Mouse (Mus musculus) stomach, adult 2 months (tissue): ENCODE data around the gene Prss21. TPM values are rescaled to one million over a fixed set of nuclear protein-coding genes. Genes with fewer than 3 reads are reported as not detected.

Experiments
- polyA plus RNA-seq: library from polyadenylated mRNA; depleted of rRNA; stranded (reverse); fragments of >200 nt; gene quantifications from 2 replicates; pipeline ENCODE4 v1.2.3, GENCODE M21; 2012; rRNA removed

The Prss21 gene
- polyA plus RNA-seq, result not detected in 2 replicates

GRCm38 (mm10) chr17:23867756-23868155 lies at the start of gene Prss21:
TSS of gene Prss21 (plus strand) at chr17:23868056.

GRCm38 (mm10) chr17:23829064-23829619 lies 38.7 kb upstream of the Prss21 start, which contains the start of gene Elob:
TSS of gene Elob (minus strand) at chr17:23829136.

GRCm38 (mm10) chr17:23836006-23836575 lies 31.8 kb upstream of the Prss21 start, which contains the start of gene Prss33:
TSS of gene Prss33 (minus strand) at chr17:23836056.

GRCm38 (mm10) chr17:23843812-23844273 lies 24.0 kb upstream of the Prss21 start, which contains the start of the genes Prss32 and Prss41:
TSS of gene Prss32 (plus strand) at chr17:23843855.
TSS of gene Prss41 (minus strand) at chr17:23844172.

GRCm38 (mm10) chr17:23880576-23880975 lies 12.7 kb downstream of the Prss21 start, which contains the start of the genes Dcpp1 and Dcpp2:
TSS of gene Dcpp1 (plus strand) at chr17:23880876.
TSS of gene Dcpp2 (plus strand) at chr17:23880880.

GRCm38 (mm10) chr17:23917158-23917557 lies 49.3 kb downstream of the Prss21 start, which contains the start of gene Dcpp3:
TSS of gene Dcpp3 (plus strand) at chr17:23917458.

Other genes starting within 250 kb of the Prss21 start
- 0.51 and 0.68 TPM in 2 replicates for gene Mmp25, start 222.8 kb upstream of the Prss21 start, polyA plus RNA-seq
- 11.4 and 11.9 TPM in 2 replicates for gene Bicdl2, start 207.6 kb upstream of the Prss21 start, polyA plus RNA-seq
- 586 and 660 TPM in 2 replicates for gene Hcfc1r1, start 194.5 kb upstream of the Prss21 start, polyA plus RNA-seq
- 11.5 and 15.7 TPM in 2 replicates for gene Thoc6, start 194.2 kb upstream of the Prss21 start, polyA plus RNA-seq
- gene Tnfrsf12a, start 190.6 kb upstream of the Prss21 start, polyA plus RNA-seq, result 20.9 and 37.2 TPM in 2 replicates
- gene Cldn6, start 188.8 kb upstream of the Prss21 start, polyA plus RNA-seq, result 0.08 and 0.19 TPM in 2 replicates
- not detected in 2 replicates for gene Cldn9, start 184.0 kb upstream of the Prss21 start, polyA plus RNA-seq
- not detected in 2 replicates for gene 1520401A03Rik, start 145.3 kb upstream of the Prss21 start, polyA plus RNA-seq
- 22.3 and 33.2 TPM in 2 replicates for gene Pkmyt1, start 141.7 kb upstream of the Prss21 start, polyA plus RNA-seq
- gene Paqr4, start 127.2 kb upstream of the Prss21 start, polyA plus RNA-seq, result 95.8 and 156 TPM in 2 replicates
- gene Kremen2, start 122.2 kb upstream of the Prss21 start, polyA plus RNA-seq, result 3.2 and 6.6 TPM in 2 replicates
- 11.7 and 13.7 TPM in 2 replicates for gene Flywch1, start 96.5 kb upstream of the Prss21 start, polyA plus RNA-seq
- 3.7 and 5.8 TPM in 2 replicates for gene Flywch2, start 82.0 kb upstream of the Prss21 start, polyA plus RNA-seq
- 196 and 280 TPM in 2 replicates for gene Srrm2, start 77.5 kb upstream of the Prss21 start, polyA plus RNA-seq
- 361 and 511 TPM in 2 replicates for gene Elob, start 38.9 kb upstream of the Prss21 start, polyA plus RNA-seq
- gene Prss33, start 32.0 kb upstream of the Prss21 start, polyA plus RNA-seq, result 0.04 and 0.39 TPM in 2 replicates
- gene Prss32, start 24.2 kb upstream of the Prss21 start, polyA plus RNA-seq, result 9.4 and 22.5 TPM in 2 replicates
- gene Prss41, start 23.9 kb upstream of the Prss21 start, polyA plus RNA-seq, result 0.24 and 1.5 TPM in 2 replicates
- not detected in 2 replicates for gene Dcpp1, start 12.8 kb downstream of the Prss21 start, polyA plus RNA-seq
- not detected in 2 replicates for gene Dcpp2, start 12.8 kb downstream of the Prss21 start, polyA plus RNA-seq
- gene Dcpp3, start 49.4 kb downstream of the Prss21 start, polyA plus RNA-seq, result not detected in 2 replicates
- not detected in 2 replicates for gene Sbp, start 73.6 kb downstream of the Prss21 start, polyA plus RNA-seq
- gene Sbpl, start 87.2 kb downstream of the Prss21 start, polyA plus RNA-seq, result not detected in 2 replicates
- gene Prss30, start 112.5 kb downstream of the Prss21 start, polyA plus RNA-seq, result 0.45 and 0.55 TPM in 2 replicates
- gene Prss22, start 130.0 kb downstream of the Prss21 start, polyA plus RNA-seq, result 0.58 and 0.98 TPM in 2 replicates
- 10.9 and 15.8 TPM in 2 replicates for gene Prss27, start 170.1 kb downstream of the Prss21 start, polyA plus RNA-seq
- gene Kctd5, start 205.4 kb downstream of the Prss21 start, polyA plus RNA-seq, result 12.6 and 22.9 TPM in 2 replicates